Mouse (Mus musculus): ENCODE results near the gene Gpr4. TPM values are rescaled to one million over a fixed set of nuclear protein-coding genes. Genes with fewer than 3 reads are reported as not detected.

Gene Gpr4
- polyA plus RNA-seq, 1 experiment from 2014 or later, result 0.09 TPM

DNA sequence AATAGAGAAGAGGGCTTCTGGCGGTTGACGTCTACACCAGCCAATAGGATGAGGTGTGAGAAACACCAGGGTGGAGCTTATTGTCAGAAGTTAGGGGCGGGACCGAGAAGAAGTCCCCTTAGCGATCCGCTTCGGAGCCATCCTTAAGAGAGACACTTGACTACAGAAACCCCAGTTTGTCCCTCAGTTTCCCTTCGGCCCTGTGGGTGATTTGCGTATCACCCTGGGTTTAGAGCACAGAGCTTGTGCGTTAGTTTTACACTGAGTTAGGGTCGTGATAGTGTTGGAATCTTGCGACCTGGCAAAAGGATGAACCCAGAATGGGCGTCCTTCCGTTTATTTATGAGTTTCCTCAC, 16.4 kb downstream of the Gpr4 start:
- Histone ChIP-seq H3K79me2 (ENCODE audit: inconsistent target) (peaks cover 46% of the 10 kb centered on the region), H3K27ac (peak overlapping the region; percentile 86), H3K36me3 (ENCODE audit: inconsistent target) (no peaks in the 10 kb centered on the region), H3K4me3 (ENCODE audit: inconsistent target) (peak overlapping the region; percentile 82)
- WGBS (ENCODE audit: missing documents), result 0% methylated on average over 14 of the region's 14 CpGs

DNA sequence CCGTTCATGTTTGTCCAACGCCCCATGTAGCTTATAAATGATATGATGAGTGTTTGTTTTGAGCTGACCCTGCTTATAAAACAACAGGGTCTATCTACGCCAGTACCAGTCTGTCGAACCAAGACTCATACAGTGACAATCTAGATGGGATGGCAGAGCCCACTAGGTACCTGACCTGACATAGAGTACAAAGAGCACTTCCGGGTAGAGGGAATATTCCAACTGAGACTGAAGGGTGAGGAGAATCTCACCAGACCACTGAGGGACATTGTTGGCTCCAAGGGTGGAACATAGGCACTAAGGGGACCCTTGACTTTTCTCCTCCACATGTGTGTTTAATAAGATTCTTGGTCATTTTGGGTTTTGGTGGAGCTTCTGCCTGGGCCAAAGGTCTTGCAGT, 17.1 kb downstream of the Gpr4 start:
- Histone ChIP-seq H3K36me3 (ENCODE audit: inconsistent target) (no peaks in the 10 kb centered on the region), H3K4me3 (ENCODE audit: inconsistent target) (peak overlapping the region; percentile 82), H3K79me2 (ENCODE audit: inconsistent target) (peaks cover 52% of the 10 kb centered on the region), H3K27ac (peak overlapping the region; percentile 86)
- 37% methylated on average over 5 of the region's 5 CpGs for WGBS (ENCODE audit: missing documents)

GRCm38 (mm10) chr7:19230041-19230580, 17.8 kb downstream of the Gpr4 start:
- Histone ChIP-seq H3K27ac (no peak overlapping the region), H3K4me3 (ENCODE audit: inconsistent target) (no peak overlapping the region), H3K36me3 (ENCODE audit: inconsistent target) (no peaks in the 10 kb centered on the region), H3K79me2 (ENCODE audit: inconsistent target) (peaks cover 56% of the 10 kb centered on the region)
- 100% methylated on average over 2 of the region's 2 CpGs for WGBS (ENCODE audit: missing documents)

DNA sequence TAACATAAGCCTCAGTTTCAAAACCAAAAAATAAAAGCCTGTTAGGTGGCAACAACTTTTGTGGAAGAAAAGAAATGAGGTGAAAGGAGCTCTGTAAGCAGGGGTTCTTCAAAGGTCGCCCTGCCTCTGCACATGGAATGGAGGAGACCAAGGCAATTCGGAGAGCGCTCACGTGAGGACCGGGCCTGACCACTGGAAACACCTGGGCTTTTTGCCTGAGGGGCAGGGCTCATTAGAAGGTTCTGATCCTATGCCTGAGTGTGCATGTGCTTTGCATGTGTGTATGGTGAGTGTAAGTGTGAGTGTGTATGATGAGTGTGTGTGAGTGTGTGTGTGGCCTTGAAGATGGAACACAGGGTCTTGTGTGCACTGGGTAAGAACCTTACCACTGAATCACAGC, 18.6 kb downstream of the Gpr4 start:
- H3K36me3 ChIP-seq (ENCODE audit: inconsistent target), result no peaks in the 10 kb centered on the region
- no peak overlapping the region for H3K27ac ChIP-seq
- H3K79me2 ChIP-seq (ENCODE audit: inconsistent target), result peaks cover 63% of the 10 kb centered on the region
- no peak overlapping the region for H3K4me3 ChIP-seq (ENCODE audit: inconsistent target)
- WGBS (ENCODE audit: missing documents), result 93% methylated on average over 5 of the region's 5 CpGs

DNA sequence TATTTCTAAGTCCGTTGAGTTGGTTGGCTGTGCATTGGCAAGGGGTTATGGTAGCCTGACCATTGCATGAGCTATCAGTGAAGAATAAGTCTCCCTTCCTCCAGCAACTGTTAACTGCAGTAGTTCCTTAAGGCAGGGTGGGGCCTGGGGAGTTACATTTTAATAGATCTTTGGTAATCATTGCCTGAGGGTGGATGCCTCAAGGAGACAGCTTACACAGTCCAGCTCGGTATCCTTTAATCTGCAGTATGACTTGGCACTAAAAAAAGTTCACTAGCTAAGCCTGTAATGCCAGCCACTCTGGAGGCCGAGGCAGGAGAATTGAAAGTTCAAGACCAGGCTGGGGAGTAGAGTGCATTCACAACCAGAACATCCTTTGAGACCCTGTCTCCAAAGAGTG, 19.5 kb downstream of the Gpr4 start:
- no peak overlapping the region for H3K27ac ChIP-seq
- no peaks in the 10 kb centered on the region for H3K36me3 ChIP-seq (ENCODE audit: inconsistent target)
- 96% methylated on average over 3 of the region's 3 CpGs for WGBS (ENCODE audit: missing documents)
- H3K79me2 ChIP-seq (ENCODE audit: inconsistent target), result peaks cover 72% of the 10 kb centered on the region
- H3K4me3 ChIP-seq (ENCODE audit: inconsistent target), result no peak overlapping the region

GRCm38 (mm10) chr7:19234652-19235051, 22.3 kb downstream of the Gpr4 start:
- 86% methylated on average over 5 of the region's 5 CpGs for WGBS (ENCODE audit: missing documents)
- Histone ChIP-seq H3K36me3 (ENCODE audit: inconsistent target) (no peaks in the 10 kb centered on the region), H3K79me2 (ENCODE audit: inconsistent target) (peaks cover 88% of the 10 kb centered on the region), H3K27ac (no peak overlapping the region), H3K4me3 (ENCODE audit: inconsistent target) (no peak overlapping the region)

GRCm38 (mm10) chr7:19235092-19235671, 22.8 kb downstream of the Gpr4 start:
- H3K36me3 ChIP-seq (ENCODE audit: inconsistent target), result no peaks in the 10 kb centered on the region
- WGBS (ENCODE audit: missing documents), result 76% methylated on average over 2 of the region's 2 CpGs
- H3K79me2 ChIP-seq (ENCODE audit: inconsistent target), result peaks cover 83% of the 10 kb centered on the region
- H3K27ac ChIP-seq, result no peak overlapping the region
- no peak overlapping the region for H3K4me3 ChIP-seq (ENCODE audit: inconsistent target)

DNA sequence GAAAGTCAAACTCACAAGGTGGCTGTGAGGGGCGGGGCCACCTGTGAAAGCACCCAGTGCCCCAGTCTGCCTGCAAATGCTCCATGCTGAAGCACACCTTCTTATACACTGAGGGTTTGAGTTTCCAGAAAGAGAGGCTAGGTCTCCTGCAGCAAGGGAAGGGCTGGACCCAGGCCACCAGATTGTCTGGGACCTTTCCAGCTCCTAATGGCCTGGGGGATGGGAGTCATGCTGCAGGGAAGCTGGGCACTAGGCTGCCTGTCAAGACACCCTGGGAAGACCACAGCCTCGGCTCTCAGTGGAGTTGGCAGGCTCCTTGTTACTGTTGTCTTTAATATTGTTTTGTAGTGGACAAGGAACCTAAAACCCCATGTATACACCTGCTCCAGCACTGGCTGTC, 24.1 kb downstream of the Gpr4 start:
- Histone ChIP-seq H3K36me3 (ENCODE audit: inconsistent target) (no peaks in the 10 kb centered on the region), H3K4me3 (ENCODE audit: inconsistent target) (no peak overlapping the region), H3K79me2 (ENCODE audit: inconsistent target) (peaks cover 82% of the 10 kb centered on the region), H3K27ac (no peak overlapping the region)
- 88% methylated on average over 2 of the region's 2 CpGs for WGBS (ENCODE audit: missing documents)

DNA sequence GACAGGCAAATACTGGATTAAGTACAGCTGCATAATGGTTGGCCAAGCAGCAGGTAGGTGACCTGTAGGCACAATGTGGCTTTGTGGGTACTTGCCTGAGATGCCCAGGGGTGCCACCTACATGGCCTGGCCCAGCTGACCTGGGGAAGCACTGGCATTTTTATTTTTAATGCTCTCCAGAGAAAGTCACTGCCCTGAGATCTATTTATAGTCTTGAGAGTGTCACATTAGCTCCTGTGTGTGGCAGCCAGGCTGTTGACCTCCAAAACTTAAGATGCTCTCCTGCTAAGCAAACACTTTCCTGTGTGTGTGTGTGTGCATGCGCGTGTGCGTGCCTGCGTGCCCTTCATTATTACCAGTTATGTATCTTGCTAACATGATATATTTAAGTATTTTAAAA, 26.0 kb downstream of the Gpr4 start:
- Histone ChIP-seq H3K36me3 (ENCODE audit: inconsistent target) (no peaks in the 10 kb centered on the region), H3K79me2 (ENCODE audit: inconsistent target) (peaks cover 77% of the 10 kb centered on the region), H3K27ac (no peak overlapping the region), H3K4me3 (ENCODE audit: inconsistent target) (no peak overlapping the region)
- WGBS (ENCODE audit: missing documents), result 90% methylated on average over 4 of the region's 4 CpGs

- WGBS (ENCODE audit: missing documents), result 0% methylated on average over 1 of the region's 1 CpGs
- peaks cover 66% of the 10 kb centered on the region for H3K79me2 ChIP-seq (ENCODE audit: inconsistent target)
- H3K27ac ChIP-seq, result no peak overlapping the region
- no peak overlapping the region for H3K4me3 ChIP-seq (ENCODE audit: inconsistent target)
- no peaks in the 10 kb centered on the region for H3K36me3 ChIP-seq (ENCODE audit: inconsistent target)
Observed at GRCm38 (mm10) chr7:19239423-19239822, 27.1 kb downstream of the Gpr4 start.

GRCm38 (mm10) chr7:19239986-19240385, 27.6 kb downstream of the Gpr4 start:
- Histone ChIP-seq H3K4me3 (ENCODE audit: inconsistent target) (no peak overlapping the region), H3K79me2 (ENCODE audit: inconsistent target) (peaks cover 62% of the 10 kb centered on the region), H3K27ac (no peak overlapping the region), H3K36me3 (ENCODE audit: inconsistent target) (0 out of 2 replicates have a peak, but pooled peaks cover under 1% of the 10 kb centered on the region)
- WGBS (ENCODE audit: missing documents), result 87% methylated on average over 1 of the region's 4 CpGs

GRCm38 (mm10) chr7:19240905-19241463, 28.6 kb downstream of the Gpr4 start:
- H3K79me2 ChIP-seq (ENCODE audit: inconsistent target), result peaks cover 54% of the 10 kb centered on the region
- WGBS (ENCODE audit: missing documents), result 91% methylated on average over 8 of the region's 8 CpGs
- H3K4me3 ChIP-seq (ENCODE audit: inconsistent target), result no peak overlapping the region
- no peak overlapping the region for H3K27ac ChIP-seq
- 0 out of 2 replicates have a peak, but pooled peaks cover 10% of the 10 kb centered on the region for H3K36me3 ChIP-seq (ENCODE audit: inconsistent target)

GRCm38 (mm10) chr7:19242005-19242404, 29.7 kb downstream of the Gpr4 start:
- 100% methylated on average over 1 of the region's 1 CpGs for WGBS (ENCODE audit: missing documents)
- Histone ChIP-seq H3K4me3 (ENCODE audit: inconsistent target) (no peak overlapping the region), H3K36me3 (ENCODE audit: inconsistent target) (0 out of 2 replicates have a peak, but pooled peaks cover 10% of the 10 kb centered on the region), H3K27ac (no peak overlapping the region), H3K79me2 (ENCODE audit: inconsistent target) (peaks cover 44% of the 10 kb centered on the region)

- Histone ChIP-seq H3K79me2 (ENCODE audit: inconsistent target) (peaks cover 26% of the 10 kb centered on the region), H3K36me3 (ENCODE audit: inconsistent target) (0 out of 2 replicates have a peak, but pooled peaks cover 10% of the 10 kb centered on the region), H3K27ac (no peak overlapping the region), H3K4me3 (ENCODE audit: inconsistent target) (no peak overlapping the region)
- WGBS (ENCODE audit: missing documents), result 89% methylated on average over 5 of the region's 5 CpGs
Observed at GRCm38 (mm10) chr7:19243858-19244257, 31.5 kb downstream of the Gpr4 start.

DNA sequence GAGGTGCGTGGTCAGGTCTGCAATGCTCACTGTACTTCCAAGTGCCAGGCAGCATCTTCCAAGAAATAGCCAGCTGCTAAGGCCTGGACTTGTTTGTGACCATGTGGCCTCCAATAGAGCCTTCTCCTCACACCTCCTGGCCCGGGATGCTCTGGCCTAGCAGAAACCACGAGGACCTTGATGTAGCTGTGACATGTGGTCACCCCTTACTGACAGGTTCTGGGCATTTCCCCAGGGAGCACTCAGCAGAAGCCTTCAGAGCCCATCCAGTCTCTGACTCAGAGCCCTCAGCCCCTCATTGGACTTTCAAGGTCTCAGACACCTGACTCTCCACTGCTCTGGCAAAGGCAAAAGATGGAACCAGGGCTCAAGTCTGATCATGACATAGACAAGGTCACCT, 32.7 kb downstream of the Gpr4 start:
- 73% methylated on average over 3 of the region's 3 CpGs for WGBS (ENCODE audit: missing documents)
- no peak overlapping the region for H3K27ac ChIP-seq
- H3K4me3 ChIP-seq (ENCODE audit: inconsistent target), result no peak overlapping the region
- H3K36me3 ChIP-seq (ENCODE audit: inconsistent target), result 0 out of 2 replicates have a peak, but pooled peaks cover 10% of the 10 kb centered on the region
- peaks cover 26% of the 10 kb centered on the region for H3K79me2 ChIP-seq (ENCODE audit: inconsistent target)

All from macrophage (primary cell).